In genomic region chr6:41194464-41194863, GRCm38 (mm10) we compare ENCODE assay signal across 13 mouse cellular contexts.
DNase-seq lines count a peak whose midpoint lies in the region; ATAC-seq and TF ChIP-seq lines count a peak whose summit lies in the region.
"Had no signal": no experiment of that assay in that cellular context is flagged by ENCODE, and none has a peak within 500 bp of the region (broad histone marks: within the 10 kb centered on the region; RNA-seq: fewer than 3 reads in every experiment).

No protein-coding gene starts in this region.

- WGBS in forebrain, embryonic 16.5 days = 61% methylated on average over 1 of the region's 1 CpGs

- H3K4me2 ChIP-seq in CH12.LX (ENCODE audit: insufficient read depth, low read depth, poor library complexity, severe bottlenecking) = no peak overlapping the region
- no peak overlapping the region for H3K4me2 ChIP-seq in forebrain, embryonic 16.5 days (ENCODE audit: low read length)
- H3K4me2 ChIP-seq: forebrain, embryonic 15.5 days; heart, embryonic 15.5 days had no signal

- no peak for TF ChIP-seq EP300 in CH12.LX (IDR thresholded peaks at IDR 0.05; ENCODE audit: low read length)

- no peaks in the 10 kb centered on the region for H3K27me3 ChIP-seq in CH12.LX (replicated peaks)
- no peaks in the 10 kb centered on the region for H3K27me3 ChIP-seq in forebrain, embryonic 16.5 days (replicated peaks; ENCODE audit: control insufficient read depth, insufficient read depth, low read length)
- H3K27me3 ChIP-seq: forebrain, embryonic 15.5 days; heart, embryonic 15.5 days; Patski had no signal

- H3K9me3 ChIP-seq in CH12.LX (replicated peaks; ENCODE audit: low read length) = no peaks in the 10 kb centered on the region
- H3K9me3 ChIP-seq in forebrain, embryonic 16.5 days (ENCODE audit: control insufficient read depth, low read length) = no peaks in the 10 kb centered on the region
- H3K9me3 ChIP-seq: forebrain, embryonic 15.5 days; heart, embryonic 15.5 days had no signal

- H3K79me2 ChIP-seq in CH12.LX (replicated peaks; ENCODE audit: control insufficient read depth, extremely low read depth, insufficient read depth, poor library complexity, severe bottlenecking) = no peaks in the 10 kb centered on the region

- peak; percentile 54 for TF ChIP-seq RAD21 in CH12.LX (IDR thresholded peaks at IDR 0.05; ENCODE audit: low read depth, low read length)

- DNase-seq in kidney, adult 9 months = peak; percentile 4
- DNase-seq in kidney, postnatal 36 days = no peak
- peak; percentile 49 for DNase-seq in CH12.LX (ENCODE audit: extremely low read depth)
- DNase-seq in brain, embryonic 14.5 days (ENCODE audit: low read depth) = peak; percentile 15
- no peak for DNase-seq in gastrocnemius, adult 8-10 months (ENCODE audit: low spot score in 2 of 2)
- DNase-seq: kidney, postnatal 10 days; left cerebral cortex, postnatal 4 days; lung, postnatal 14 days had no signal

- 0 out of 2 replicates have a peak, but pooled peaks have one; percentile 9 for ATAC-seq in monocyte, adult 5-6 weeks (replicated peaks; ENCODE audit: insufficient number of reproducible peaks, low FRiP score, low TSS enrichment, poor library complexity, severe bottlenecking)
- no peak for ATAC-seq in forebrain, embryonic 16.5 days
- ATAC-seq: forebrain, embryonic 15.5 days; Patski had no signal

- no peak overlapping the region for H3K9ac ChIP-seq in CH12.LX (ENCODE audit: insufficient read depth, low read depth)
- H3K9ac ChIP-seq in forebrain, embryonic 16.5 days (replicated peaks; ENCODE audit: low read depth, low read length) = no peak overlapping the region
- H3K9ac ChIP-seq: forebrain, embryonic 15.5 days; heart, embryonic 15.5 days had no signal

- dilution Hi-C loops in CH12.LX (cut with MboI; ENCODE audit: extremely low pct_ligation_motif_present, extremely low pct_unique_long_range_greater_than_20kb, low sequenced_read_pairs) = no loop called here

- no peak overlapping the region for H3K27ac ChIP-seq in CH12.LX (ENCODE audit: insufficient read depth, low read depth)
- H3K27ac ChIP-seq in forebrain, embryonic 16.5 days (ENCODE audit: low read length) = no peak overlapping the region
- H3K27ac ChIP-seq: forebrain, embryonic 15.5 days; heart, embryonic 15.5 days had no signal

- in situ Hi-C loops in CH12.LX (cut with MboI; ENCODE audit: low pct_ligation_motif_present, low pct_unique_long_range_greater_than_20kb, low sequenced_read_pairs) = no loop called here

- TF ChIP-seq POLR2A in CH12.LX (IDR thresholded peaks at IDR 0.05; ENCODE audit: low read depth, low read length) = no peak
- TF ChIP-seq POLR2A in brain, embryonic 14.5 days (IDR thresholded peaks at IDR 0.05; ENCODE audit: borderline replicate concordance, extremely low read depth, insufficient read depth, insufficient read length, poor library complexity, severe bottlenecking) = no peak

- no peaks in the 10 kb centered on the region for H3K36me3 ChIP-seq in CH12.LX (replicated peaks in 1 of 2; ENCODE audit: control insufficient read depth in 1 of 2, insufficient read depth in 1 of 2, low read length in 1 of 2)
- no peaks in the 10 kb centered on the region for H3K36me3 ChIP-seq in forebrain, embryonic 16.5 days (ENCODE audit: control insufficient read depth, insufficient read depth)
- H3K36me3 ChIP-seq: forebrain, embryonic 15.5 days; heart, embryonic 15.5 days had no signal

- H3K4me1 ChIP-seq in CH12.LX (ENCODE audit: control insufficient read depth in 1 of 2, insufficient read depth in 2 of 2) = peaks cover 0 to under 1% of the 10 kb centered on the region in 2 experiments; a peak in 1 of 4 replicates
- no peaks in the 10 kb centered on the region for H3K4me1 ChIP-seq in forebrain, embryonic 16.5 days (replicated peaks; ENCODE audit: control insufficient read depth, insufficient read depth, low read length)
- H3K4me1 ChIP-seq: forebrain, embryonic 15.5 days; heart, embryonic 15.5 days had no signal

- peak; percentile 35 to 48; a peak in 3 of 4 replicates for TF ChIP-seq CTCF in CH12.LX (conservative IDR thresholded peaks at IDR 0.05 in 1 of 2, IDR thresholded peaks at IDR 0.05 in 1 of 2; ENCODE audit: low read depth in 2 of 2, low read length in 2 of 2)
- 0 out of 2 replicates have a peak, but pooled peaks have one; percentile 9 for TF ChIP-seq CTCF in brain, embryonic 14.5 days (IDR thresholded peaks at IDR 0.05; ENCODE audit: borderline replicate concordance, extremely low read depth, insufficient read depth, insufficient read length)

- H3K4me3 ChIP-seq in CH12.LX (replicated peaks in 1 of 3; ENCODE audit: low read depth in 2 of 3, low read length in 2 of 3, poor library complexity in 1 of 3) = no peak overlapping the region
- H3K4me3 ChIP-seq in forebrain, embryonic 16.5 days (replicated peaks; ENCODE audit: low read length) = no peak overlapping the region
- H3K4me3 ChIP-seq: forebrain, embryonic 15.5 days; heart, embryonic 15.5 days had no signal

TF ChIP-seq in CH12.LX, 34 proteins besides CTCF, POLR2A, EP300 and RAD21:
- TF ChIP-seq ZMIZ1 (IDR thresholded peaks at IDR 0.05; ENCODE audit: low read depth, low read length) = no peak
- no peak for TF ChIP-seq NELFE (IDR thresholded peaks at IDR 0.05; ENCODE audit: low read depth, low read length)
- no peak for TF ChIP-seq MYC (IDR thresholded peaks at IDR 0.05; ENCODE audit: low read depth, low read length)
- 0 out of 2 replicates have a peak, but pooled peaks have one; percentile 43 for TF ChIP-seq MAFK (IDR thresholded peaks at IDR 0.05; ENCODE audit: insufficient replicate concordance, low read length)
- TF ChIP-seq MAX (IDR thresholded peaks at IDR 0.05; ENCODE audit: low read length) = no peak
- TF ChIP-seq SMC3 (IDR thresholded peaks at IDR 0.05; ENCODE audit: low read depth, low read length) = peak; percentile 36

Comparison
In these comparisons a context has a peak if more than half of its experiments do, and no peak if none do; other contexts are left out.
1. DNase-seq: peak in kidney, adult 9 months (single experiment), CH12.LX (single experiment) and brain, embryonic 14.5 days (single experiment); none in kidney, postnatal 36 days (0 of 2) and gastrocnemius, adult 8-10 months (0 of 2).